Mouse (Mus musculus): ENCODE data around the gene Phlda3. TPM values are rescaled to one million over a fixed set of nuclear protein-coding genes. Genes with fewer than 3 reads are reported as not detected.
A peak's percentile ranks its signal among the peaks of the same experiment; 100 is the strongest.

Phlda3 gene
- polyA plus RNA-seq, 1 experiment from 2014 or later = 5.7 TPM

GRCm38 (mm10) chr1:135760216-135760615 is 5.7 kb upstream of the Phlda3 start:
- peaks cover 21% of the 10 kb centered on the region for H3K27me3 ChIP-seq
- WGBS (ENCODE audit: insufficient replicate concordance) = 54% methylated on average over 8 of the region's 8 CpGs
- H3K9me3 ChIP-seq (replicated peaks) = no peaks in the 10 kb centered on the region
- H3K4me3 ChIP-seq (replicated peaks) = no peak overlapping the region
- peaks cover 1% of the 10 kb centered on the region; the same call in 1 of the 2 replicates for H3K4me1 ChIP-seq (replicated peaks)
- no peak overlapping the region for H3K9ac ChIP-seq
- no peak overlapping the region for H3K4me2 ChIP-seq
- DNase-seq (peak; percentile 23), ATAC-seq (ENCODE audit: low read depth) (no peak)
- H3K27ac ChIP-seq = no peak overlapping the region
- no peaks in the 10 kb centered on the region for H3K36me3 ChIP-seq

GRCm38 (mm10) chr1:135761728-135762127 is 4.2 kb upstream of the Phlda3 start:
- ATAC-seq (ENCODE audit: low read depth) (no peak), DNase-seq (peak; percentile 66)
- H3K4me3 ChIP-seq (replicated peaks) = no peak overlapping the region
- H3K9ac ChIP-seq = no peak overlapping the region
- 69% methylated on average over 5 of the region's 5 CpGs for WGBS (ENCODE audit: insufficient replicate concordance)
- H3K27ac ChIP-seq = no peak overlapping the region
- no peak overlapping the region for H3K4me2 ChIP-seq
- peaks cover 16% of the 10 kb centered on the region for H3K4me1 ChIP-seq (replicated peaks)
- H3K9me3 ChIP-seq (replicated peaks) = no peaks in the 10 kb centered on the region
- peaks cover 34% of the 10 kb centered on the region for H3K27me3 ChIP-seq
- no peaks in the 10 kb centered on the region for H3K36me3 ChIP-seq

- no peak for ATAC-seq (ENCODE audit: low read depth)
- Histone ChIP-seq H3K36me3 (0 out of 2 replicates have a peak, but pooled peaks cover 3% of the 10 kb centered on the region), H3K4me1 (replicated peaks) (peaks cover 28% of the 10 kb centered on the region), H3K9me3 (replicated peaks) (no peaks in the 10 kb centered on the region), H3K27me3 (peaks cover 49% of the 10 kb centered on the region), H3K4me2 (no peak overlapping the region), H3K9ac (no peak overlapping the region), H3K27ac (no peak overlapping the region), H3K4me3 (replicated peaks) (no peak overlapping the region)
- WGBS (ENCODE audit: insufficient replicate concordance) = 64% methylated on average over 9 of the region's 9 CpGs
- DNase-seq = no peak
These were observed 2.3 kb upstream of the Phlda3 start for GRCm38 (mm10) chr1:135763503-135764205.

- WGBS (ENCODE audit: insufficient replicate concordance) = 73% methylated on average over 2 of the region's 2 CpGs
- no peaks in the 10 kb centered on the region for H3K9me3 ChIP-seq (replicated peaks)
- peaks cover 51% of the 10 kb centered on the region for H3K27me3 ChIP-seq
- H3K9ac ChIP-seq = no peak overlapping the region
- ATAC-seq (ENCODE audit: low read depth) (no peak), DNase-seq (no peak)
- no peak overlapping the region for H3K4me3 ChIP-seq (replicated peaks)
- peaks cover 4% of the 10 kb centered on the region; the same call in 1 of the 2 replicates for H3K36me3 ChIP-seq
- H3K4me2 ChIP-seq = no peak overlapping the region
- H3K27ac ChIP-seq = no peak overlapping the region
- H3K4me1 ChIP-seq (replicated peaks) = peaks cover 28% of the 10 kb centered on the region
These were observed 1.8 kb upstream of the Phlda3 start for GRCm38 (mm10) chr1:135764206-135764528.

- ATAC-seq (ENCODE audit: low read depth) (no peak), DNase-seq (no peak)
- H3K4me1 ChIP-seq (replicated peaks) = peaks cover 41% of the 10 kb centered on the region
- H3K27me3 ChIP-seq = peaks cover 51% of the 10 kb centered on the region
- H3K36me3 ChIP-seq = peaks cover 4% of the 10 kb centered on the region; the same call in 1 of the 2 replicates
- WGBS (ENCODE audit: insufficient replicate concordance) = 30% methylated on average over 30 of the region's 30 CpGs
- H3K4me2 ChIP-seq = peak overlapping the region; percentile 90
- no peaks in the 10 kb centered on the region for H3K9me3 ChIP-seq (replicated peaks)
- H3K27ac ChIP-seq = no peak overlapping the region
- H3K4me3 ChIP-seq (replicated peaks) = peak overlapping the region; percentile 64
- H3K9ac ChIP-seq = peak overlapping the region; percentile 70
These were observed 830 bp downstream of the Phlda3 start for GRCm38 (mm10) chr1:135766592-135767306.

- H3K36me3 ChIP-seq = peaks cover 4% of the 10 kb centered on the region; the same call in 1 of the 2 replicates
- 68% methylated on average over 4 of the region's 4 CpGs for WGBS (ENCODE audit: insufficient replicate concordance)
- peaks cover 51% of the 10 kb centered on the region for H3K27me3 ChIP-seq
- no peak for ATAC-seq (ENCODE audit: low read depth)
- no peak overlapping the region for H3K27ac ChIP-seq
- H3K9ac ChIP-seq = no peak overlapping the region
- peak overlapping the region; percentile 64 for H3K4me3 ChIP-seq (replicated peaks)
- no peak for DNase-seq
- peaks cover 41% of the 10 kb centered on the region for H3K4me1 ChIP-seq (replicated peaks)
- peak overlapping the region; percentile 90 for H3K4me2 ChIP-seq
- H3K9me3 ChIP-seq (replicated peaks) = no peaks in the 10 kb centered on the region
These were observed 1.5 kb downstream of the Phlda3 start for GRCm38 (mm10) chr1:135767324-135767890.

GRCm38 (mm10) chr1:135768400-135768799 is 2.5 kb downstream of the Phlda3 start:
- Histone ChIP-seq H3K27me3 (peaks cover 49% of the 10 kb centered on the region), H3K9me3 (replicated peaks) (no peaks in the 10 kb centered on the region), H3K4me1 (replicated peaks) (peaks cover 44% of the 10 kb centered on the region), H3K4me2 (no peak overlapping the region), H3K4me3 (replicated peaks) (no peak overlapping the region), H3K27ac (no peak overlapping the region), H3K9ac (no peak overlapping the region), H3K36me3 (peaks cover 4% of the 10 kb centered on the region; the same call in 1 of the 2 replicates)
- ATAC-seq (ENCODE audit: low read depth) (no peak), DNase-seq (no peak)
- WGBS (ENCODE audit: insufficient replicate concordance) = 48% methylated on average over 2 of the region's 2 CpGs

- H3K4me2 ChIP-seq = no peak overlapping the region
- H3K9ac ChIP-seq = no peak overlapping the region
- DNase-seq (no peak), ATAC-seq (ENCODE audit: low read depth) (no peak)
- no peaks in the 10 kb centered on the region for H3K9me3 ChIP-seq (replicated peaks)
- H3K4me1 ChIP-seq (replicated peaks) = peaks cover 51% of the 10 kb centered on the region
- 39% methylated on average over 7 of the region's 7 CpGs for WGBS (ENCODE audit: insufficient replicate concordance)
- peaks cover 32% of the 10 kb centered on the region for H3K27me3 ChIP-seq
- H3K27ac ChIP-seq = no peak overlapping the region
- no peak overlapping the region for H3K4me3 ChIP-seq (replicated peaks)
- peaks cover 4% of the 10 kb centered on the region; the same call in 1 of the 2 replicates for H3K36me3 ChIP-seq
These were observed 4.3 kb downstream of the Phlda3 start for GRCm38 (mm10) chr1:135770237-135770636.

GRCm38 (mm10) chr1:135770896-135771572 is 5.1 kb downstream of the Phlda3 start:
- H3K4me2 ChIP-seq = no peak overlapping the region
- no peak overlapping the region for H3K9ac ChIP-seq
- no peak for ATAC-seq (ENCODE audit: low read depth)
- WGBS (ENCODE audit: insufficient replicate concordance) = 28% methylated on average over 12 of the region's 12 CpGs
- no peak overlapping the region for H3K4me3 ChIP-seq (replicated peaks)
- DNase-seq = no peak
- peaks cover 24% of the 10 kb centered on the region for H3K27me3 ChIP-seq
- H3K4me1 ChIP-seq (replicated peaks) = peaks cover 46% of the 10 kb centered on the region
- peaks cover 4% of the 10 kb centered on the region; the same call in 1 of the 2 replicates for H3K36me3 ChIP-seq
- H3K9me3 ChIP-seq (replicated peaks) = no peaks in the 10 kb centered on the region
- H3K27ac ChIP-seq = no peak overlapping the region

GRCm38 (mm10) chr1:135771573-135771970 is 5.7 kb downstream of the Phlda3 start:
- H3K4me3 ChIP-seq (replicated peaks) = no peak overlapping the region
- 56% methylated on average over 8 of the region's 8 CpGs for WGBS (ENCODE audit: insufficient replicate concordance)
- H3K9ac ChIP-seq = no peak overlapping the region
- H3K9me3 ChIP-seq (replicated peaks) = no peaks in the 10 kb centered on the region
- peaks cover 43% of the 10 kb centered on the region for H3K4me1 ChIP-seq (replicated peaks)
- H3K36me3 ChIP-seq = peaks cover 4% of the 10 kb centered on the region; the same call in 1 of the 2 replicates
- no peak for DNase-seq
- ATAC-seq (ENCODE audit: low read depth) = no peak
- H3K4me2 ChIP-seq = no peak overlapping the region
- peaks cover 18% of the 10 kb centered on the region for H3K27me3 ChIP-seq
- no peak overlapping the region for H3K27ac ChIP-seq

- ATAC-seq (ENCODE audit: low read depth) (peak; percentile 39; the same call in 1 of the 2 replicates), DNase-seq (no peak)
- no peak overlapping the region for H3K4me3 ChIP-seq (replicated peaks)
- no peak overlapping the region for H3K27ac ChIP-seq
- H3K27me3 ChIP-seq = peaks cover 9% of the 10 kb centered on the region; the same call in 1 of the 2 replicates
- no peak overlapping the region for H3K9ac ChIP-seq
- peaks cover 39% of the 10 kb centered on the region for H3K4me1 ChIP-seq (replicated peaks)
- H3K9me3 ChIP-seq (replicated peaks) = no peaks in the 10 kb centered on the region
- no peak overlapping the region for H3K4me2 ChIP-seq
- no peaks in the 10 kb centered on the region for H3K36me3 ChIP-seq
These were observed 10.7 kb downstream of the Phlda3 start for GRCm38 (mm10) chr1:135776596-135776995.
